Mouse (Mus musculus) mouse trophoblast stem cell (cell line): ENCODE data around the gene Iqce.

Source experiments
- in situ Hi-C, 2 experiments: fragments of 300-500 bp; cut with MseI, MboI; formaldehyde crosslinking; loops; 2 replicates in 1 of 2; 3 replicates in 1 of 2; pipeline ENCODE4 v1.15.1; 2025

The Iqce gene

DNA sequence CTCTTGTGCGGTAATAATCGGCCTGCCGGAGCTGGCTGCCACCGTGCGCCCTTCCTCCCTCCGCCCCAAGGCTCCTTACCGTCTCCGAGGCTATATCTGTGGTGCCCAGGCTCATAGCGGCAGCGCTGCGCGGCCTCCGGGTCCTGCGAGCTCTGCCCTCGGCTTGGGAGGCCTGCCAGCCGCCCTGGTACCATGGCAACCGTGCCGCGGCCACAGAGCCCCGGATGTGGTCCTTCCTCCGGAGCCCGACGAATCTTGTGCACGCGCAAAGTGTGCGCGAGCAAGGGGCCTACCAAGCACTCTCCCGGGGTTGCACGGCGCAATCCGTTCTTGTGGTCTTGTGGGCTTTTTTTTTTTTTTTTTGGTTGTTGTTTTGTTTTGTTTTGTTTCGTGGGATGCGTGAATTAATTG is at the start of gene Iqce:
TSS of gene Iqce (minus strand) at position 276 of the 411 bp plus-strand sequence.
- in situ Hi-C loops, result no loop called here

DNA sequence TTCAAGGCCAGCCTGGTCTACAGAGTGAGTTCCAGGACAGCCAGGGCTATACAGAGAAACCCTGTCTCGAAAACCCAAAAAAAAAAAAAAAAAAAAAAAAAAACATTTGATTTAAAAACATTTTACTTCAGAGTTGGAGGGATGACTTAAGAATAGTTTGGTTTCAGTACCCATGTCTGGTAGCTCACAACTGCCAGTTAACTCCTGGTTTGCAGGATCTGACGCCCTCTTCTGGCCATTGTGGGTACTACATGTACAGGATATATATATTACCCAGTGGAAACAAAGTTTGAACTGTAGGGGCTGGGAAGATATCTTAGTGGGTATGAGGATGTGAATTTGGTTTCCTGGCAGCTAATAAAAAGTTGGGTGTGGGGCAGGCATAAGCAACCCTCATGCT is 48.7 kb upstream of the Iqce start:
- in situ Hi-C loops, result no loop called here

DNA sequence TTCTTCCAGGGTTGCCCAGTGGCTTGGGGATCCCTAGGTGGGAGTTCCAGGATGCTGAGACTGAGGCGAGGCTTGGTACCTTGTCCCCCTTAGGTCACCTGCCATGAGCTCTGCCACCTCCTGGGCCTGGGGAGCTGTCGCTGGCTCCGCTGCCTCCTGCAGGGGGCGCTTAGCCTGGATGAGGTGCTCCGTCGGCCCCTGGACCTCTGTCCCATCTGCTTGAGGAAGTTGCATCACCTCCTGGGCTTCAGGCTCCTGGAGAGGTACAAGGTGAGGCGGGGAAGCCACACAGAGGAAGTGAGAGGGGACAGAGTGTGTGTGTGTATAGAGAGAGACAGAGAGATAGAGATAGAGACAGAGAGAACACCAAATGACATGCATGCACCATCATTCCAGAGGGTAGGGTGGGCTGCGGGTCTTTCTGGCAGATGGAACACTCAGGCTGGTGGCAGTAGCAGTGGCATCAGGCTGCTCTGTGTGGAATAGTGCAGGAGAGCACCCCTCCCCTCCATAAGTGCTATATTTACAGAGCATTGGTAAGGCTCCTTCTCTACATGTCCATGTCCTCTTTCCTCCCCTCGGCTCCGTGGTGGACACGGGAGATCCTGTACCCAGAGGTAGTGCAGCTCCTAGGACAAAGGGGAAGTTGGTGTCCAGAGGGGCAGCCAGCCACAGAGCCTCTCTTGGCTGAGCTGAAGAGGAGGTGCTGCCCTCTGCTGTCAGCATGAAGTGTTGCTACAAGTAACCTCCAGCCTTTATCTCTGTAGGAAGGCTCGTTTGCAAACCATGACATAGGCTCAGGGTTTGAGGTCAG is 47.1 kb upstream of the Iqce start:
- in situ Hi-C loops, result no loop called here

DNA sequence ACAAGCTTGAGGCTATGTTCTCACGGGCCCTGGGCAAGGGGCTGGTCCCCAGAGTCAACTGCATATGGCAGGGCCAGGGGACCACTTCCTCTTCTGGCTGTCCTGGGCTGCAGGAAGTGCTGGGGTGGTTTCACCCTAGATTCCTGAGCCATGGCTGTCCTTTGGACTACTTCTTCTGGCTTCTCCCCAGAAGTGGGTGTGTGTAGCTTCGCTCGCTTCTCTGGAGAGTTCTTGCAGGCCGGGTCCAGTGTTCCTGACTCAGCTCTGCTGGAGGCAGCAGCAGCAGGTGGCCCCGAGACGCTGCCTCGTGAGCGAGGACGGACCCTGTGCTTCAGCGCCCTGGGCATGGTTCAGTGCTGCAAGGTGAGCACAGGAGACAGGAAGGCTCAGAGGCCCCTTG is 46.2 kb upstream of the Iqce start:
- in situ Hi-C loops, result no loop called here

DNA sequence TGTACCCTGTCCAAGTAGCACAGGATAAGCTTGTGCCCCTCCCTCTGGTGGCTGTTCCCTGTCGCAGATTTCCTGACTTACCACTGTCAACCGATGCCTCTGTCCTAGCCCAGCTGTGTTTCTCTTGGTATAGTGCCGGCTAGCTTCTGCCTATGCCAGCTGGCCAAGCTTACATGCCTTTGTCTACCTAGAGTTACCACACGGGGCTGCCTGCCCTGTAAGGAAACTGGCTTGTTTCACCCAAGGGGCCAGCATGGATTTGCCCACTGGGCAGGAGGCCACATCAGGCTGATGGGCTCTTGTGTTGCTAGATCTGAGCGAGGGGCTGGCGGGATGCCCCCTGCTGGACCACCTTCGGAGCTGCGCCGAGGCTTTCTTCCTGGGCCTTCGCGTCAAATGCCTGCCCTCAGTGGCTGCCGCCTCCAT is 41.5 kb upstream of the Iqce start:
- in situ Hi-C loops, result no loop called here

DNA sequence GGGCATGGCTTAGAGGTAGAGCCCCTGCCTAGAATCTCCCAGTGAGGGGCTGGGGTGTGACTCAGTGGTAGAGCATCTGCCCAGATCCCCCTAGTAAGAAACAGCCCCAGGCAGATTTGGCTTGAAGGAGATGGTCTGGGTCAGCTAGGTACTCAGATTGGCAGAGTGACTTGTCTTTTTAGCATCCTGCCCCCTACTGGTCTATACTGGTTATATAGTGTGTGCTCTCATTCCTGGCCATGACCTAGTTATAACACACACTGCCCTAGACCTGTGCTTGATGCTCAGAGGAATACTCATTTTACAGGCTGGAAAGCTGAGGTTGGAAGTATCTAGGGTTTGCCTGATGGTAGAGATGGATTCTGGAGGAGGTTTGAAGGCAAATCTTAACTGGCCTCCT is 39.7 kb upstream of the Iqce start:
- in situ Hi-C loops, result no loop called here

DNA sequence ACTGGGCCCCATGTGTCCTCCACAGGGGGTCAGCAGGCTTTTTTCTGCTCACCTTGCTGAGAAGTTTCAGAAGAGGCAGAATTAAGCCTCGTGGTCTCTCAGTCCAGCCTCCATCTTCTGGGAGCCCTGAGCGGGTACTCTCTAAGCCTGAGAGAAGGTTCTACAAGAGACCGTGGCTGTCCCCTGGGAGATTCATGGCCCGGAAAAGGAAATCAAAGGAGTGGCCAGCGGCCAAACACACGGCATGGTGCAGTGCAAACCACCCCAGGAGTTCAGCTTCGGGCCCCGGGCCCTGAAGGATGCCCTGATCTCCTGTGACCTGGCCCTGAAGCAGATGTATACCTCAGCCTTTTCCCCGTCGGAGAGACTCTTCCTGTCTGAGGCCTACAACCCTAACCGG is 38.9 kb upstream of the Iqce start:
- in situ Hi-C loops, result no loop called here

DNA sequence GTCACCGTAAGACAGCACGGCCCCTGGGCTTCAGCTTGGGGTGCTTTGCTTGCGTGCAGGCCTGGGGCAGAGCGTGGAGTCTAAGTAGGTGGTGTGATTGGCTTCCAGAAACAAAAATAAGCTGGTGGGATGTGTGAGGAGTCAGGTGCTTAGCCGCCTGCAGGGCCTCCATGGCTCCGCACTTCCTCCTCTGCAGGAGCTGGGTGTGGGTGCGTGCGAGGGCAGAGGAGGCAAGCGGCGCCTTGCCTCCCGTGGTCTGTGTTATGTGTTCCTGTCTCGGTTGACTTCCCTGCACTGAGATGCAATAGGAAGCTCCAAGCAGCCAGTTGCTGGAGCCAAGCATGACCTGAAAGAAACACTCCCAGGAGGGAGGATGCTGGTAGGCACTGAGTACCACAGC is 37.6 kb upstream of the Iqce start:
- in situ Hi-C loops, result no loop called here

DNA sequence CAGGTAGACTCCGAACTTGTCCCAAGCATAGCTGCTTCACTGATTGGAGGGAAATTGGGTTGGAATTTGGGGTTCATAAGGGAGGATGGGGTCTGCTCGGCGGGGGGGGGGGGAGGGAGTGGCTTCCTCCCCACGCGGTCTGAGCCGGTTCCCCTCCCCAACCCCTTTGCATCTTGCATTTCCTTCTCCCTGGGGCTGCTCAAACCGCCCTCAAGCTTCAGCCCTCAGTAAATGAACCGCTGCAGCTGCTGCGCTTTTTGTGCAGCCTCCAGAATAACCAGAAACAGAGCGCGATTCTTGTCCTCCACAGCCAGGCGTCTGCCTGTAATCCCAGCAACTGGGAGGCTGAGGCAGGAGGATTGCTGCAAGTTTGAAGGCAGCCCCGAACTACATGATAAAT is 34.0 kb upstream of the Iqce start:
- in situ Hi-C loops, result no loop called here

DNA sequence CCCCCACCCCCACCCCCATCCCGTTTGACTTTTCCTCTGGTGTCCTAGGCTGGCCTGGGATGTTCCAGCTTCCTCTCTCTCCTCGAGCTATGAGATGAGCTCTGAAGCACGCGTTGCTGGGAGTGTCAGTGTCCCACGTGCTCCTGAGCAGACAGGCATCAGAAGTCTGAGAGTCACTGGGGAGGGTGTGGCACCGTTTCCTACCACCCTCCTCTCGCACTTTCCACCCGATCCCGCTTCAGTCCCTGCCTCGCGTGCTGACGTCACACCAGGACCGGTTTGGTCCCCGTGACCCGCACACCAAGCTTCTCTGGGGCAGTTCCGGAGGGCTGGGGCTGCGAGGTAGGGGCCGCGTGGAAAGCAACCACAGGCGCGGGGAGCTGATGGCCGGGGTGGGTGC is 33.1 kb upstream of the Iqce start:
- in situ Hi-C loops, result no loop called here

DNA sequence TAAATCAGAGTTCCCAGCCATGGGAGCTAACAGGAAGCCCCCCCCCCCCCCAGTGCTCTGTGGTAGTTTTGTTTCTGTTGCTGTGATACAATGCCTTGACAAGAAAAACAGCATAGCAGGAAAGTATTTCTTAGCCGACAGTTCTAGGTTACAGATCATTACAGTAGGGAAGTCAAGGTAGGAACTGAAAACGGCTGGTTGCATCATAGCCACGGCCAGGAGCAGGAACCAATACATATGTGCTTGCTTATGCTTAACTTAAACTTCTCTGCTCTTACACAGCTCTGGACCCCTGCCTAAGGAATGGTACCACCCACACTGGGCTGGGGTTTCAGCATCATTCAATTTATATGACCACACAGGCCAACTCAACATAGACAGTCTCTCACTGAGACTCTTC is 31.2 kb upstream of the Iqce start:
- in situ Hi-C loops, result no loop called here

DNA sequence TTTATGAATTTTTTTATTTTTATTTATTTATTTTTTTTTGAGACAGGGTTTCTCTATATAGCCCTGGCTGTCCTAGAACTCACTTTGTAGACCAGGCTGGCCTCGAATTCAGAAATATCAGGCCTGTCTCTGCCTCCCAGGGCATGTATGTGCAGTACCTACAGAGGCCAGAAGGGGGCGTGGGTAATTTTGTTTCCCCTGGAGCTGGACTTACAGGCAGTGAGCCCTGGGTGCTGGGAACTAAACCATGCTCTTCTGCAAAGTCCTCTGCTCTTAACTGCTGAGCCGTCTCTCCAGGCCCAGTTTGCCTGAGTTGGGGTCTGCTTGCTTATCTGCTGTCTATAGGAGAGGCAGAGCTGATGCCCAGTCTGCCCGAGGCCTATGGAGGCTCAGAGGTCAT is 30.0 kb upstream of the Iqce start:
- in situ Hi-C loops, result no loop called here

DNA sequence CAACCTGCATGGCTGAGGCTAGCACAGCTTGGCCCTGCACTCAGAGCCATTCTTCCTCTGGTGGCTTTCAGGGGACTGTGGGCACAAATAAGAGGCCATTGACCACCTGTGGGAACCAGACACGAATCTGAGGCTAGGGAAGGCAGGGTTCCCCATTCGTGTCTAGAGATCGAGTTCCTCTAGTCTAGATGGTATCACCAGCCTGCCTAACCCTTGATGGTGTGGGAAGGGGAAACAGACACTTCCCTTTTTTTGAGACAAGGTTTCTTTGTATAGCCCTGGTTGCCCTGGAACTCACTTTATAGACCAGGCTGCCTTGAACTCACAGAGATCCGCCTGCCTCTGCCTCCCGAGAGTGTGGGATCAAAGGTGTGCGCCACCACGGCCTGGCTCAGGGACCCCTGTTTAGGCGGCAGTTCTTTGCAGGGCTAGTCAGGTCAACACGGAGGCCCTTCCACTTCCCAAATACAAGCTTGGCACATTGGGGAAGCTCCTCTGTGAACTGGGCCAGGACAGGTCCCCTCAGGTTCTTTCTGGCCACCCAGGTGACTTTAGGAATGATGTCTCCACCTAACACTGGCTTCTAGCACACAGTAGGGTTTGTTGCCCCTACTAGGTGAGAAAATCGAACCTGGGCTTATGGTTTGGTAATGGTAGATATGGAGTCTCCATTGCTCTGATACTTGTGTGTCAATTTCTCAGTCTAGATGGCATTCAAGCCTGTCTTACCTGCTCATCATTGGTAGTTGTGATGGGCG is 29.0 kb upstream of the Iqce start:
- in situ Hi-C loops, result no loop called here

DNA sequence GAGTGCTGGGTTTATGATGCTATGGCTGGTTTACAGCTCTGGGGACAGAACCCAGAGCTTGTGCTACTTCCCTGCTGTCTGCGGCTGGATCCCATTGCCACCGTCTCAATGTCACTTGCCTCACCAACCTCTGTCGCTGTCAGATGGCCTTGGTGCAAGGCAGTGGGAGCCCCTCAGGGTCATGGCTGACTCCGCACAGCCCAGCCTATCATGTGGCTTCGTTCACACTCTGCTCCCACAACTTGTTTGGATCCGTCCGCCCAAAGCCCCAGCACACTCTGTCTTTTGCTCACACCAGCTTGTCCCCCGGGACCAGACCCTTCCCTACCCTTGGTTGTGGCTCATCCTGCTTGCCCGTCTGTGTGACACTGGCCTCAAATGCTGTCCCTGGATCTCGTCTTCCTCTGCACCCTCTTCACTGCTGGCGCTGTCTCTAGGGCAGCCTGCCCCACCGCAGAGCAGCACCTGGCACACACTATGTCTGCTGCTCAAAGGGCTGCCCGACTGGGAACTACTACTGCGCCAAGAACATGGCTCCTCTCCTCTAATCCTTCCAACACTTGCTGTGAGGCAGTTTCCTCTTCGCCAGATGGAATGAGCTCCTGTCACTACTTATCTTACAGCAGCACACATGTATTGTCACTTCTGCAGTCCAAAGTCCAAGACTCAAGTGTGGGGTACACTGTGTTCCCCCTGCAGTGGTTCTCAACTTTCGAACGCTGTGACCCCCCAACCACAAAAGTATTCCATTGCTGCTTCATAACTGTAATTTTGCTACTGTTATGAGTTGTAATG is 25.0 kb upstream of the Iqce start:
- in situ Hi-C loops, result no loop called here

DNA sequence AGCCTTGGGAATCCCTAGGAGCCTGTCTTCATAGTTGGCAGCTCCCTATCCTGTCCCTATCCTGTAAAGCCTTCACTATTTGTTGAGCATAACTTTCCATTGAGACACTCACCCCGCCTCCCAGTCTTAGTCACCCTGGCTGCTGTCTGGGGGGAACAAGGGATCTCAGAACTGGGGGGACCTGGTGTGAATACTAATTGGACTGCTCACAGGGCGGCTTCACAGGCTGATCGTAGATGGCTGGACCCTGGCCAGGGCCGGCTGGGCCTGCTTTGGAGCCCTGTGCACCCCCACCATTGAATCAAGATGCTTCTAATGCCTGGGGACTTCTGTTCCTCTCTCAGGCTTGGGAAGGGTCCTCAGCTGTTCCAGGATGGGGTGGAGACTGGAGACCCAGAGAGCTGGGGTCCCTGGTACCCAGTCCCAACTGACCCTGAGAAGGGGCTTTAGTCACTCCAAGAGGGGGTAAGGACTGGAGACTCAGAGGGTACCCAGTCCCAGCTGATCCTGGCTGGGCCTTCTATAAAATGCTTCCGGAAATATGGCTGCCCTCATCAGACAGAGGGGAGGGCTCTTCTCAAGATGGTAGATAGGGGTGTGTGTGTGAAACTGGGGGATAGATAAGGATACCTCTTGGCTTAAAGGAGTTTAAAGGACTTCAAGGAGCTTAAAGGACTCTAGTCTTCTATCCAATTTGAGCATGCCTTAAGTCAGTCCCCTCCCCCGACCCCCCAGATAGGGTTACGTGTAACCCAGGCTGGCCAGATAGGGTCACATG is 24.1 kb upstream of the Iqce start:
- in situ Hi-C loops, result no loop called here

DNA sequence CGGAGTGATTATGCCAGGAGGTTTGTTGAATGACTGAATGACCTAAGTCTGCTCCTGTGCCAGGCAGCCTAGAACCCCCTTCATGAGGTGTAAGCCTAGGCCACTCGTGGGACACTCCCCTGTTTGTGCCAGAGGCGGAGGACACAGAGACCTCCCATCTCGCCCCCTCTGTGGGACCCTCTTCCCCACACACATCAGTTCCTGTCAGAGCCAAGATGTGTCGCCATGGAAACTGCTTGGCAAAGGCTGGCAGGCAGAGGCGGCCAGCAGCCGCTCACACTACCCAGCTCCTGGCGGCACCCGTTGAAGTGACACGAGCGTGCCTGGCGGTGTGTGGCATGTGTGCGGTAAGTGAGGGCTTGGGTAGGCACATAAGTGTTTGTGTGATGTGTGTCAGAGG is 21.6 kb upstream of the Iqce start, which contains the start of gene Amz1:
TSS of gene Amz1 (plus strand) at position 306 of the 400 bp plus-strand sequence.
- in situ Hi-C loops, result no loop called here

DNA sequence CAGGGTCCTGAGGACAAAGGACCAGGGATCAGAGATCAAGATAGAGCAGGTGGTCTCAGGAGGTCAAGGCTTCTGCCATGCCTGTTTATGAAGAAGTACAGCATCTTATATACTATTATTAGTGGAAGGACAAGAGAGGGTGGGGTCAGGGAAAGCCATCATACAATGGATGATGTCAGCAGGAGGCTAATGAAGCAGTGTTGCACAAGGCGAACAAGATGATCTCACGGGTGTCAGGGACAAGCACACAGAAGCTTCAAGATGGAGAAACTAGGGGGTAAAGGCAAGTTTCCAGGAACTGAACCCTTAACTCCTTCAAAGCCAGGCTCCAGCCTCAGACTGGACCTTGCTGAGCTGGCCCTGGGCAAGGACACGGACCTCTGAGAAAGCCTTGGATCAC is 19.9 kb upstream of the Iqce start:
- in situ Hi-C loops, result no loop called here

DNA sequence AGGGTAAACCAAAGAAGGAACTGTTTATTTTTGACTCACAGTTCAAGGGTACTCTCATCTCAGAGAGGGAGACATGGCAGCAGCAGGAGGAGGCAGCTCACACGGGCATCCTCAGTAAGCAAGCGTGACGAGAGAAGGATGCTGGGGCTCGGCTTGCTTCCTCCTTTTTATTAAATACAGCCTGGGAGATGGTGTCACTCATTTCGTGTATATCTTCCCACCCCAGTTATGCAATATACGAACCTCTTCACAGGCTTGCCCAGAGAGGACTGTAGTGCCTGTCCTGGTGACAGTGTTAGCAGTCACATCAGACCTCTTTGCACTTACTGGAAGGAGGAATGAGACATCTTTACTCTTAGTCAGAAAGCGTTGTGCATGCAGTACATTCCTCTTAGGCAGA is 18.6 kb upstream of the Iqce start:
- in situ Hi-C loops, result no loop called here

DNA sequence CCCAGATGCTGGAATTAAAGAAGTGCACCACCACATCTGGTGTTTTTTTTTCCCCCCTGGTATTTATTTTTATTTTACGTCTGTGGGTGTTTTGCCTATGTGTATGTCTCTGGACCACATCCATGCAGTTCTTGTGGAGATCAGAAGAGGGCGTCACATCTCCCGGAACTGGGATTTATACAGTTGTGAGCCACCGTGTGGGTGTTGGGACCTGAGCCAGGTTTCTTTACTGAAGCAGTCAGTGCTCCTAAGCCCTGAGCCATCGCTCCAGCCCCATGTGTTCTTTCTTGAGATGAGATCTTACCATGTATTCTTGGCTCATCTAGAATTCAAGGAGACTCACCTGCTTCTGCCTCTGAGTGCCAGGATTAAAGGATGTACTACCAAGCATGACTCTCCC is 8.9 kb upstream of the Iqce start:
- in situ Hi-C loops, result no loop called here

DNA sequence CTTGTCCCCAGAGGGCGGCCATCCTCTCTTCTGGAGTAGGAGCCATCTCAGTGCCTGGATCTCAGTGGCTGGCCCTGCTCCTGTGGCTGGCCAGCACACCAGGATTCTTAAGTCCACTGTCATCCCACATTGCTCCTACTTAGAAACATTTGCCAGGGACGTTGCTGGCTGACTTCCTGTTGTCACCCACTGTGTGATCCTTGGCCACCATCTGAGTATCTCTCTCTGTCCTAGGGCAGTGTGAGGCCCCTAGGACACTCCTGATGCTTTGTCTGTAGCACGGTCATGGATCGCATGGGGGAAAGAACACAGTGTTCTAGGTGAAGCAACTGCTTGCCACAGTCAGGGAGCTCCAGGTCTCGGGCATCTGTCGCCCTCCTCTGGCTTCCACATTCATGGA is 8.1 kb upstream of the Iqce start:
- in situ Hi-C loops, result no loop called here

DNA sequence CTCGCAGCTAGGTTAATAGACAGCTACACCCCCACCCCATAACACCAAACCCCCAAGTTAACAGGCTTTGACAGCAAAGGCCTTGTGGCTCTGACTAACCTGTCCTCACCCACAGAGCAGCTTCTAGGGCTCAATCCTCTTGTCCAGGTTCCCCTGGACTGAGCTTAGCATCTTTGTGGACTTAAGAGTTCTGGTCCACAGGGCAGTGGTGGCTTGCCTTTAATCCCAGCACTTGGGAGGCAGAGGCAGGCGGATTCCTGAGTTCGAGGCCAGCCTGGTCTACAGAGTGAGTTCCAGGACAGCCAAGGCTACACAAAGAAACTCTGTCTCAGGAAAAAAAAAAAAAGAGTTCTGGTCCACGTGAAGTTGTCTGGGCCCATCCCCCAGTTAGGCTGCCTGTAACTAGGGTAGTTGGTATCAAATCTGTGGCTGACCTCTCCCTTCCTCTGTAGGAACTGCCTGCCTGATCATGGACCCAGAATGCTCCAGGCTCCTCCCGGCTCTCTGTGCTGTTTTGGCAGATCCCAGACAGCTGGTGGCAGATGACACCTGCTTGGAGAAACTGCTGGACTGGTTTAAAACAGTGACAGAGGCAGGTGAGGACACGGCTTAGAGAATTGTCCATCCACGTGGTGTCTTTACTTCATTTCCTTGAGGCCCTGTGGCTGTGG is 3.5 kb upstream of the Iqce start:
- in situ Hi-C loops, result no loop called here
